Mouse (Mus musculus): ENCODE measurements around the gene Rbm19.

Gene Rbm19

DNA sequence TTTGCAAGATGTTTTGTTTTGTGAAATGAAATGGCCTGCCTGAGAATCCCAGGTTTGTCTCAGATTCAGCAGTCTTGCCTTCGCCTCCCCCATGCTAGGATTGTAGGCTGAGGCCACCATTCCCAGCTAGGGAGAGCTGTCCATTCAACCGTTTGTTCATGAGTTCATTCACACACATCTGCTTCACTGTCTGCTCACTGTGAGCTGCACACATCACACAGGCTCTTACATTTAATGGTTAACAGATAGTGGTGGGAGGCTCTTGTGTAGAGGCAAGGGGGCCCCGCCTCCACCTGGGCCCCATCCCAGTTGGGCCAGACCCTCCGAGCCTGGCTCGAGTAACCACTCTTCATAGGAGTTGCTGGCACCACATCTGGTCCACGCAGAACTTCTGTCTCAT, 47.2 kb downstream of the Rbm19 start:
- in situ Hi-C loops (cut with MboI; ENCODE audit: low sequenced_read_pairs), result no loop called here

DNA sequence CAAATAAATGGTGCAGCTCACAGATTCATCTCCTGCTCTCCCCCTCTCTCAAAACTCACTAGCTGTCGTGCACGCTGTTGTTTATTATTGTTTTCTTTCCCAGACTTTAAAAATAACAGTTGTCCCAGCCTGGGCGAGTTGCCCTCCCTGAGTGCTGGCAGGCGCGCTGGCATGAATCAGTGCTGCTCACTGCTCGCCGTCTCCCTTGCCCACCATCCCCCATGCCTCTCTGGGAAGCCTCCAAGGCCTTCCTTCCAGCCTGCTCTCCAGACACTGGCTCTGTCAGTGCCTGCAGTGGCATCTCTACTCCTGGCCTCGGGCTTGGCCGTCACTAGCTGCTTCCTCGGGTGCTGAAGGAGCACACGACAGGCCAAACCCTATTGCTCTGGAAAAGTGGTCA, 48.2 kb downstream of the Rbm19 start:
- in situ Hi-C loops (cut with MboI; ENCODE audit: low sequenced_read_pairs), result no loop called here

DNA sequence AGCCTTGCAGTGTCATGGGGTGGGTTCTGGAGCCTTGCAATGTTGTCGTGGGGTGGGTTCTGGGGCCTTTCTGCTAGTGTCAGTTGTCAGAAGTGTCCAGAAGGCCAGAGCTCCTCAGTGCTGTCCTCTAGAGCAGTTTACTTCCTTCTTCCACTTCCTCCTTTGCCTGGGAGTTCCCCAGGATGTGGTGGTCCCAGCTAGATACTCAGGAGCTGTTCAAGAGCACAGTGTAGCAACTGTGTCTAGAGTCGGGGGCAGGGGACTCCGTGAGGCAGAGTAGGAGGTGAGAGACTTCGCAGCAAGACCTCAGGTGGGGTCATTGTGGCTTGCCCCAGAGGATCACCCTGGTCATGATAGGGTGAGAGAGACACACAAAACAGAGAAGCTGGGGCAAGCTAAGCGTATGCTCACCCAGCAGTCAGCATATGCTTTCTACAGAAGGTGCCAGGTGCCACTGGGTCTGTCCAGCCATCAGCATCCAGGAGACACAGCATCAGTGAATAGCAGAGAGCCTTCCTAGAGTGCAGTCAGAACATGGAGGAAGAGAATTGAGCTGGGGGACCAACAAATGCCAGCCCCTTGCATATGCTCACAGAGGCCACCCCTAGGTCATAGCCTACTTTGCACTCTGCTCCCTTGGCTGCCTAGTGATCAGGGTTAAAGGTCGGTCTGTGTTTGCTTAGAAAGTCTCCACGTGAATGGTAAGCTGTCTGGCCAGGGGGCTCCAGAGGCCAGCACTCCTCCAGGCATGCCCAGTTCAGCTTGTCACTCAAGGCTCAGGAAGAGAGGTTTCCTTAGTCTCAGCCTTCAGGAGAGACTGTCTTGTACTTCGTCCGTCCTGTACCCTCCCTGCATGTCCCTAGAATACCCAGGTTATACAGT, 49.0 kb downstream of the Rbm19 start:
- in situ Hi-C loops (cut with MboI; ENCODE audit: low sequenced_read_pairs), result no loop called here

- in situ Hi-C loops (cut with MboI; ENCODE audit: low sequenced_read_pairs), result no loop called here
Observed at GRCm38 (mm10) chr5:120167787-120168325, 51.6 kb downstream of the Rbm19 start.

DNA sequence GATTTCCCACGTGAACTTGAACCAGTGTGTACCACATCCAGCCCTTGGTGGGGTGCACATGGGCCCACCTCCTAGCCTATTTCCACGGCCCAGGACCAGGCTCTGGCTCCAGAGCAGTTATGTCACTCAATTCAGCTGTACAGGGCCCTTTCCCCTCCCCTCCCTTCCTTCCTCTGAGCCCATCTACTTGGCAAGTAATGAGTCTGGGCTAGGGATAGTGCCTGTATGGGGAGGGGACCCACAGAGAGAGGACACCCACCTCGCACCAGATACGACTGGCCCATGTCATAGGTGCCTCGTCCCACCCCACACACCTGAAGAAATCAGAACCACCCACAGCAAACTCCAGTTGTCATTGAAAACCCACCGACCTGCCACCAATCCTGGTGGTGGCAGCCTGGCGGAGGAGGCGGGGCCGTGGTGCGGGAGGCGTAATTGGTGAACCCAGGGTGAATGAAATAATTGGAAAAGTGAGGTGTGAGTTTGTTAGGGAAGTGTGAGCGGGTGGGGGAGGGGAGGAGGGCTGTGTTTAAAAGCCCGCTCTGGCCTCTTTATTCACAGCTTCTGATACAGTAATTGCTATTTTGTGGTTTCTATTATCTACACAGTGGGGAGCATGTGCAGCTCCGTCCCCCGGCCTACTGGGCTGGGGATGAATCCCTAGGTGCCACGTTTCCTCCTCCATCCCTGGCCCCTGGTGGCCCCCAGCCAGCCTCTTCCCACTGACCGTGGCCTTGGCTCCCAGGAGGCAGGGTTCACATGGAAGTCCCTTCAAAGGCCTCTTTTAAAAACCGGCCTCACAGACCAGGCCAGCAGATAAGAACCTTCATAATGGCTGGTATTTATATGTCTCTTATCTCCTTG, 55.8 kb downstream of the Rbm19 start:
- in situ Hi-C loops (cut with MboI; ENCODE audit: low sequenced_read_pairs), result no loop called here

DNA sequence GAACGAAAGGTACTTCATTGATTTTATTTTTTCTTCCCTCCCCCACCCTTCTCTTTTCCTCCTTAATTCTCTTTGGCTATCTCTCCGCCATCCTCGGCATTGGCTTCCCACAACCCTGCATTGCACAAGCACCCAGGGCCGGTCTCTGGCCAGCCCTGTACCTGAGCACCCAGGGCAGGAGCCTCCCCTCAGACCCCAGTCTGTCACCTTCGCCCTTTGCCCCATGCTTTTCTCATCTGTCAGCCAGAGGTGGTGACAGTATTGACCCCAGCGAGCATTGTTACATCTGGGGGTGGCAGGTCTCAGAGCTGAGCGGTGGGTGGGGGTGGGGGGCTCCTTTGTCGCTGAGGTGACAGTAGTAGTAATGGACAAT, 56.5 kb downstream of the Rbm19 start:
- in situ Hi-C loops (cut with MboI; ENCODE audit: low sequenced_read_pairs), result no loop called here

DNA sequence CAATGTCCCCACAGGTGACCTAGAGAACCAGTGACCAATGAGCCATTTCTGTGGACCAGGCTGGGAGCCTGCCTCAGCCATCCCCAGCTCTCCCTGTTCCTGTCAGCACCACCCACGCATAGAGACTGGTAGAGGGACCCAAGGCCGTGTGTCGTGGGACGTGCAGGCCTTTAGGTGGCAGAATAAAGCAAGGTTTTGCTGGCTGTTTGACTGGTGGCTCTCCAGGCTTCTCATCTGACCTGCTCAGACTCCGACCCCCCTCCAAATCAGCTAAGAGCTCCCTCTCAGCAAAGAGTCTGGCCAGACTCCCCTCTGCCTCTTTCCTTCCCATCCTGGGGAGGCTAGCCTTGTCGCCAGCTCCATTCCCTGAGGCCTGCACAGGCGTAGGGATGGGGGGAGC, 58.1 kb downstream of the Rbm19 start:
- in situ Hi-C loops (cut with MboI; ENCODE audit: low sequenced_read_pairs), result no loop called here

- in situ Hi-C loops (cut with MboI; ENCODE audit: low sequenced_read_pairs), result no loop called here
Observed at GRCm38 (mm10) chr5:120175217-120175616, 59.0 kb downstream of the Rbm19 start.

GRCm38 (mm10) chr5:120176246-120177065, 60.2 kb downstream of the Rbm19 start:
- in situ Hi-C loops (cut with MboI; ENCODE audit: low sequenced_read_pairs), result no loop called here

GRCm38 (mm10) chr5:120177066-120177340, 60.7 kb downstream of the Rbm19 start:
- in situ Hi-C loops (cut with MboI; ENCODE audit: low sequenced_read_pairs), result no loop called here

DNA sequence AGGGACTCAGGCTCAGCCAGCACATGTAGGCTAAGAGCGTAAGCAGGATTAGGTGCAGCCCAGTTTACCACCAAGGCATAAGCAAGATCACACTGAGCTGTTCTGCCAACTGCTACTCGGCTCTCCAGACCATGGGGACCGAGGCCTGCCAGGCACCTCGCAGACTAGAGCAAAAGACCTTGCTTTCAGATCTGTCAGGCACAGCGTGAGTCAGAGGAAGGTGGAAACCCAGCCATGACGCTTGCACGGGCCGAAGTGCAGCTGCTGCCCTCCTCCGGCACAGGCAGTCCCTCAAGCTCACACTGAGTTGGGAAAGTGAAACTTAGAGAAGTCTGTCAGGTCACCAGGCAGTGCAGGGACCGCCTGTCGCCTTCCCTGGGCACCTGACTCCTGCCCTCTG, 63.8 kb downstream of the Rbm19 start:
- in situ Hi-C loops (cut with MboI; ENCODE audit: low sequenced_read_pairs), result no loop called here

DNA sequence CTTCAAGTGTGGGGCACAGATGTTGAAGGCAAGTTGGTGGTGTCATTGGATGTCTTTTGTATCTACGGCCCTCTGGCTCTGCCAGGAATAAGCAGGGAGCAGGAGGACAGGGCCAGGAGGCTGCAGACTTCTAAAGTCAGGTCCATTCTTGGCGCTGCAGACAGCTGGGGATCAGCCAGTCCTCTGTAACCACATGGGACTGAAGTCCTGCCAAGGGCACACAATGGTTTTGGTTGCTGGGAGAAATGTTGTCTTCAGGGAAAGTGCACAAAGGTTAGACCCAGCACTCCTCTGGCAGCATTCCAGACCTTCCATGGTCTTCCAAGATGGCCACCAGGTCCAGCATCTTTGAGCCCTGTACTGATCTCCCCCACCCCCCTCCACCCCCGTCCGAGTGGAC, 65.1 kb downstream of the Rbm19 start:
- in situ Hi-C loops (cut with MboI; ENCODE audit: low sequenced_read_pairs), result no loop called here

DNA sequence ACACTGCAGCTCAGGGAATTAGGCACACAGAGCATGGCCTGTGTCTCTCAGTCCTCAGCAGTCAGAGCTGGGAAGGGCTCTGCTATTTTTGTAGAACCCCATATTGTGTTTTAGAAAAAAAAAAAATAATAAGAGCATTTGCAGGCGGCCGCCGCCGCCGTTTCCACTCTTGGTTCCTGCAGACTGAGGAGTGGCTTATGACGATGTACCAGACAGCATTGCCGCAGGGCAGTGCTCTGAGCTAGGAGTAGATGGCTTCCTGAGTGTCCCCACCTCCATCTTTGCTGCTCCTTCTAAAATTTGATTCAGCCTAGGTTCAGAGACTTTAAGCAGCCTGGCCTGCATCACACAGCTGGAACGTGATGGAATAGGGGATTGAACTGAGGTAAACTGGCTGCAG, 67.1 kb downstream of the Rbm19 start:
- in situ Hi-C loops (cut with MboI; ENCODE audit: low sequenced_read_pairs), result no loop called here

GRCm38 (mm10) chr5:120183790-120184189, 67.5 kb downstream of the Rbm19 start:
- in situ Hi-C loops (cut with MboI; ENCODE audit: low sequenced_read_pairs), result no loop called here

- in situ Hi-C loops (cut with MboI; ENCODE audit: low sequenced_read_pairs), result no loop called here
Observed at GRCm38 (mm10) chr5:120185949-120186348, 69.7 kb downstream of the Rbm19 start.

- in situ Hi-C loops (cut with MboI; ENCODE audit: low sequenced_read_pairs), result no loop called here
Observed at GRCm38 (mm10) chr5:120188541-120188940, 72.3 kb downstream of the Rbm19 start.

- in situ Hi-C loops (cut with MboI; ENCODE audit: low sequenced_read_pairs), result no loop called here
Observed at GRCm38 (mm10) chr5:120190001-120190582, 73.8 kb downstream of the Rbm19 start.

DNA sequence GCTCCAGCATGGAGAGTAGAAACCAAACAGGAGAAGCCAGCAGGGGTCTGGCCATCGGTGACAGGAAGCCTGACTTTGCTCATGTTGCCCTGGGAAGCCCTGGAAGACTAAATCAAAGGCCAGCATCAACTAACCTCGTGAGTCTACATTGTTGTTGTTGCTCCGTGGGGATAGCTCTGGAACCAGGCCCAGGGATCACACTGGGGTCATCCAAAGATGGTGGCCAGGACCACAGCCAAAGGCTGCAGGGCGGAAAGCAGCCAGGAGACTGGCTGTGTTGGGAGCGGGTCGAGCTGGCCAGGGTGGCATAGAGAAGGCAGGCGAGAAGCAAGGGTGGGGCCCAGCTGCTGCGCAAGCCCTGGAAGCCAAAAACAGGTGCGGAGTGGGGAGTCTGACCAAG, 75.4 kb downstream of the Rbm19 start:
- in situ Hi-C loops (cut with MboI; ENCODE audit: low sequenced_read_pairs), result no loop called here

- in situ Hi-C loops (cut with MboI; ENCODE audit: low sequenced_read_pairs), result no loop called here
Observed at GRCm38 (mm10) chr5:120194309-120194941, 78.2 kb downstream of the Rbm19 start.

GRCm38 (mm10) chr5:120194948-120195347, 78.7 kb downstream of the Rbm19 start:
- in situ Hi-C loops (cut with MboI; ENCODE audit: low sequenced_read_pairs), result no loop called here
